Mouse (Mus musculus): ENCODE data around the gene Fggy.

Fggy gene

DNA sequence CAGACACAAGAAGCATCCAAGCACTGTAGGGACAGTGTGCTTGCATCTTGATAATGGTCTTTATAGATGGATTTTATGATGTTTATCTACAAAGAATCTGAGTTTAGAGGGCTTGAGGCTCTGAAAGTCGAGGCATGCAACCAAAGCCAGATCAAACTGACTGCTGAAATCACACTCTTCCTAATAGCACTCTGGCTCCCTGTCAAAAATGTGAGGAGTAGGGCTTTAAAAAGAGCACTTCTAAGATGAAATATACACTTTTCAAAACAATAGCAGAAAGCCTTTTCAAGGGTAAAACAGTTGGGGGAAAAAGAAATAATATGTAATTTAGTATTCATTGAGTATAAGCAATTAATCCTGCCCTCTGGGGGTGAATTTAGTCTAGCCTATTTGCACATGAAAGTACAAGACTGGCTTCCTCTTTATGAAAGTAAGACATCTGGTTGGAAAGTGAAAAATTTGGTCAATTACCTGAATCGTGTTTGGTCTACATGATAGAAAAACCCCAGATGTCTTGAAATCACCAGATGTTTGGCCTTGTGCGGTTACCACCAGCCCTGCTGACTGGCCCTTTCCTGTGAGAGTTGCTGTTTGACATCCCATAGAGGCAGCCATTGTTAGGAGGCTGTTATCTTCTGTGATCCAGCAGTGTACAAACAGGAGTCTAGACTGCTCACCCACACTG, 172.0 kb downstream of the Fggy start:
- no peak for DNase-seq (ENCODE audit: low read depth, low spot score)

DNA sequence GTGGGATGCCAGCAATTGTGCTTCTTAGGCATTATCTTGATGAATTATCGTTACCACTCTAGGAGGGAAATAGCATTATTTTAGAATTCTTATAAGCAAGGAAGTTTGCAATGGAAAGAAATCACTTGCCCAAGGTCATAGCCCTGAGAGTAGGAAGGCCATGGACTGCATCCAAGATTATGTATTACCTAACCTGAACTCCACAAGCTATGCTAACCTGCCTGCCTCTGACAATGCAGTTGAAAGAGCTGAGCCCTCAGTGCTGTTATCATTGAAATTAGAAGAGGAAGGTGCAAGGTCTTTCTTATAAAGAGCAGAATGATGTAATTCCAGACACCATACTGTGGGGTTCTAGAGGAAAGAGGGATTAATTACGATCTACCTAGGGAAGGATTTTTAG, 173.8 kb downstream of the Fggy start:
- DNase-seq (ENCODE audit: low read depth, low spot score), result no peak

- no peak for DNase-seq (ENCODE audit: low read depth, low spot score)
Observed at GRCm38 (mm10) chr4:95733397-95734249, 176.3 kb downstream of the Fggy start.

GRCm38 (mm10) chr4:95735967-95736366, 178.7 kb downstream of the Fggy start:
- DNase-seq (ENCODE audit: low read depth, low spot score), result no peak

- no peak for DNase-seq (ENCODE audit: low read depth, low spot score)
Observed at GRCm38 (mm10) chr4:95736674-95737073, 179.4 kb downstream of the Fggy start.

DNA sequence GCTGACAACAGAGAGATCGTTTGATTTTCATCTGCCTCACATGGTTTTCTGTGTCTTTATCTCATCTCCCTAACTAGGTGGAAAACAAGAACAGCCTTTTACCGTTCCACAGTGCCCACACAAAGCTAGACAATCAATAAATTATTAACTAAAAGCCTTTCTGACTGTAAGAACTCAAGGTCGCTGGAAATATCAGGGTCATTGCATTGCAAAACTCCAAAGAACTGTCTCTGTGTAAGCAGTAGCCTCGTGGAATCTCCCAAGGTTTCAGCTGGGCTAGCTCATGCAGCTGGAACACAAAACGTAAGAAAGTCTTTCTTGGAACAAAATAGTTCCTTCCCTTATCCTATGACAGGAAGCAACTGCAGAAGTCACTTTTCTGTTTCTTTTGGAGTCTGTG, 180.9 kb downstream of the Fggy start:
- DNase-seq (ENCODE audit: low read depth, low spot score), result no peak

GRCm38 (mm10) chr4:95738725-95739124, 181.4 kb downstream of the Fggy start:
- DNase-seq (ENCODE audit: low read depth, low spot score), result no peak

DNA sequence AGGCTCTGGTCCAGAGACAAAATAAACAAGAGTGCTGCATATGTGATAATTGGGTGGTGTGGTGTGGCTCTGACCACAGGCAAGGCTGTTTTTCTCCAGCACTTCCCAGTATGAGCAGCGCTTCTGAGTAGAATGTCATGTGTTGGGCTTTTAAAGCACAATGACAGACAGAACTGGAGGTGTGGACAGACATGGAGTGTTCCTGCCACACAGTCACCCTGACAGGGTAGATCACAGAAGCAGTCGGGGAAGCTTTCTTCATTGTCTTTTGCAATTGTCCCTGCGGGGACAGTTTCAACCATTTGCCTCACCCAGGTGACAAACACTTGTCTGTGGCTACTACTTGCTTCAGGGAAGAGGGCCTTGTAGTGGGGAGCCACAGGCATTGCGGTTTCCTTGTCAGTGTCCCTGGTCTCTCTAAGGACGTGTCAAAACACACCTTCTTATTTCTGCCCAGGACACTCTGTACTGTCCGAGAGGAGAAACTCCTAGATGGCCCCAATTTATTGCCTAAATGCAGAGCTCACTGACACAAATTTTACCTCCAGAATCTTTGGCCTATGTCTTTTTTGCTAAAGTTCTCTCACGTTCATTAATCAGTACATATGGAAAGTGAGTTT, 183.9 kb downstream of the Fggy start:
- DNase-seq (ENCODE audit: low read depth, low spot score), result no peak

DNA sequence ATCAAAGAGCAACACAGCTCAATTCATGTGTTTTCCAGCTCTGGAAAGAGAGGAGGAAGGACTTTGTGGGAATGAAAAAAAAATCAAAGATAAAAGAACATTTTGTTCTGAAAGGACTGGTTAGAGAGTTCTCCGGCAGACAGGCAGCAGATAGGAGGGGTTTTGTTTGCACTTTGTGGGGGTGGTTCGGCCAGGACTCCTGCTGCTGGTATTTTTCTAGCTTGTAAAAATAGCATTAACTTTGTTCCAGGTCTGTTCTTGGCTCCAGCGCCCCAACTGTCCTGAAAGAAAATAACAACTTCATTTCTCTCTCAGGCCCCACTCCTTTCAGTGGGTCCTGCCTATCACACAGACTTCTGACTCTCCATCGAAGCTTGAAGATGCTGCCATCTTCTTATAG, 185.7 kb downstream of the Fggy start:
- no peak for DNase-seq (ENCODE audit: low read depth, low spot score)

DNA sequence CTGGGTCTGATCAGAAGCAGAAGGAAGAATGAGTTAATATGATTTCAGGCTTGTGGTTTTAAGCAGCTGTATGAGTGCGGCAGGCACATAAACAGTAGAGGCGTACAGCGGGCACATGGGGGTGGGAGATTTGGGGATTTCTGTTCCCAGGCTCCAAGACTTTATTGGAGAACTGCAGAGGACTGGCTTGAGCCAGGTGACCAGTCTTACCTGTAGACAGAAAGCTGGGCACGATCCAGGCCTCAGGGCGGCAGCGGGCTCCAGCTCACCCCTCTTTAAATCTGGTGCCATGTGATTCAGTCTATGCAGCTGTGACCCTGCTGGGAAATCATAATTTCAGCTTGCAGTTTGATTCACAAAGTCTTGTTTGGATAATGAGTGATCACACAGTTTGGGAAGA, 189.6 kb downstream of the Fggy start:
- DNase-seq (ENCODE audit: low read depth, low spot score), result no peak

DNA sequence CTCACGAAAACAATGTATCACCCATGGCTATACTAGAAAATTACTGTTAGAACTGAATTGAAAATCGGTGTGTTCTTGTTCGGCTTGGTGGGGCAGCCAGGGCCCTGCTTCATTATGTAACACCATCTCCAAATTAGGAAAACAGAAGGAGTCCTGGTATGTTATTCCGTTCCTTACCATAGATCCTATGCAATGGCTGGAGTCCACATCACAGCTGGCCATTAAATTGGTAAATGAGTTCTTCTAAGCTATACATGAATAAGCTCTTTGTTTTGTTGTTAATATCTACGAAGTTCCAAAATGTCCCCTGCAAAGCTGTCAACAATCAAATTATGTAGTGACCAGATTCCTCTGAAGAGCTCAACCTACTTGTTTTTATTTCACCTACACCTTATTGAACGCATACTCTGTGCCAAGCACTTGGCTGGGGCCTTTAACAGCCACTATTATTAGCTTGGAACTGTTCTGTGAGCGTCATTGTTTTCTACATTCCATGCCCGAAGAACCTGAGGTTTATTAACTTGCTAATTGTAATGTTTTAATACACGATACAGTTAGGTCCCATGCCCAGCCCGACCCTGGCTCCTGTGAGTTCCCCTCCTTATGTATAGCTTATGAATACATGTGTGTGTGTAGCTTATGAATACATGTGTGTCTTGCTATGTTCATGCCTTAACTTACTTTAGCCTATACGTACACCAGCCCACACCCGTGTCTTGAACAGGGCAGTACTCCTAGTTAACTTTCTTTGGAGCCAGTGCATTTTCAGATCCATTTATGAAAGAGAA, 190.3 kb downstream of the Fggy start:
- DNase-seq (ENCODE audit: low read depth, low spot score), result no peak

DNA sequence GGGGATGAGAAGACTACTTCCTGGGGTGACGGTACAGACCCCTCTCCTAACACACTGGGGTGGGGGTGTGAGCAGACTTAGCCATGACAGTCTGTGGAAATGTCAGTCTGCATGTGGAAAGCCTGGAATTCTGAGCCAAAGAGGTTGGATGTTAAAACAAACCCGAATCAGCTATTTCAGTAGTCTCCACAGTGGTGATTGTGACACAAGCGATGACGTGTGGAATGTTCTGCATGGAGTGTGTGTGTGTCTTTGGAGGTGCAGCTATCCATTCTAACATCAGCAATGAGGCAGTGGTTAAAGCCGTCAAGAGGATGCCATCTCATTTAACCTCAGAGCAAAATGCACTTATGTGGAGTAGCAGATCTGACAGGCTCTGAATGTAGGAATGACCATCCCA, 192.9 kb downstream of the Fggy start:
- DNase-seq (ENCODE audit: low read depth, low spot score), result no peak

GRCm38 (mm10) chr4:95752538-95753188, 195.4 kb downstream of the Fggy start:
- no peak for DNase-seq (ENCODE audit: low read depth, low spot score)

GRCm38 (mm10) chr4:95759027-95759731, 201.9 kb downstream of the Fggy start:
- DNase-seq (ENCODE audit: low read depth, low spot score), result no peak

DNA sequence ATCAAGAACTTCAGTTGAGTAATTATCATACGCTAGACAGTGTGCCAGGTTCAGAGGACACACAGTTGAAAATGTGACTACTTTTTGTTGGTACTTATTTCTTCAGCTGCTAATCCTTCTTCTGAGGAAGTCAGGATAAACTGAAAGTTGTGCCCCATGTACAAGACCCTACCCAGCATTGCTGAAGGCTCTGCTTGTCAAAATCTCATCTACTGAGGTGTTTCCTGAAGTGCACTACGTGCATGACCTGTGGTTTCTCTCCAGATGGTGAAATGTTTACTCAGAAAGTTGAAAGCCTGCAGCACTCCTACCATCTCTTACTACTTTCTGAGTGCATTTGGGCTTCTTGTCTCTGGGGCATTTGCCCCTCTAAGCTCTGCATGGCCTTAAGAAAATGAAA, 208.1 kb downstream of the Fggy start:
- DNase-seq (ENCODE audit: low read depth, low spot score), result no peak

DNA sequence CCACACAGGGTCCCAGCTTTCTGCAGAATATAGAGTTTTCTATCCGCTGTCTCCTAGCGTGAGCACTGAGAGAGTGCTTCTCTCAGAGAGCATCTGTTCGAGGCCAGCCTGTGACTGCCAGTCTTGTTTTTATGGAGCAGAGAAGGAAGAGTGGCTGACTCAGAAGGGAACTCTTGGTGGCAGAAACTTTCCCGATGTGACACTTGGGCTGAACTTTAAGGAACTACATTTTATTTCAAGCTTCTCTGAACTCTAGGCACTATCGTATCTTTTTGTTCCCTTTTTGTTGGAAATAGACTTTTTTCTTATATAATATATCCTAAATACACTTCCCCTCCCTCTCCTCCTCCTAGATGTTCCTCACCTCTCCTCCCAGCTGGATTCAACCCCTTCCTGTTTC, 213.2 kb downstream of the Fggy start:
- DNase-seq (ENCODE audit: low read depth, low spot score), result no peak

DNA sequence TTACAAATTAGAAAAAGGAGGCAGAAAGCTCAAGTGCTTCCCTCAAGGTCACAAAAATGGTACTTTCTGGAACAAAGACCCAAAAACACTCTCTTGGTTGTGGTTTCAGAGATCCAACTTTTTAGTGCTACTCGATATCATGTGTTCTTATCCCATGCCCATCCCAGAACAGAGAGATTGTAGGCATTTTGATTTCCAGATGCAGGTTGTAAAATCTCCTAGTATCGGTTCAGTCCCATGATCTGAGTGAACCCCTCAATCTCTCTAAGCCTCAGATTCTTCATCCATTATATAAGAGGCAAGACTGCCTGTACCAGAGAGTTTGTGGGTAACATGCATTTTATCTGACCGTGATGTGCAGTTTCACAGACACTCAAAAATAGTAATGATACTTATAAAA, 214.2 kb downstream of the Fggy start:
- DNase-seq (ENCODE audit: low read depth, low spot score), result no peak

GRCm38 (mm10) chr4:95771945-95772344, 214.6 kb downstream of the Fggy start:
- no peak for DNase-seq (ENCODE audit: low read depth, low spot score)

DNA sequence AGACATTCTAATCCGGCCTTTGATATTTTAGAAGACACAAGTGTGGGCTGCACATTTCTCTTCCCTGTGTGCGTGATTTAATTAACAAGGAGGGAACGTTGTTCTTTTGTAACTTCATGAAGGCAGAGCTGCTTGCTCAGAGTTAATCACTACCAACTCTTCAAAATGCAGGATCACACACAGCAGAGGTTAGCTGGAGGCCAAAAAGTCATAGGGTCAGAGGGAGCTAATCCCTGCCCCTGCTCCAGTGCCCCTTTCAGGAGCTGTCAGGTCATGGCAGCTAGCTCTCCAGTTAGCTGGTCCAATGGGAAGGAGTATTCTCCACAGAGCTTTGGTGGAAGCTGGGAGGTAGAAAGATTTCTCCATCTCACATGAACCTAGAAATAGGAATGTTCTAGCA, 215.4 kb downstream of the Fggy start:
- no peak for DNase-seq (ENCODE audit: low read depth, low spot score)

DNA sequence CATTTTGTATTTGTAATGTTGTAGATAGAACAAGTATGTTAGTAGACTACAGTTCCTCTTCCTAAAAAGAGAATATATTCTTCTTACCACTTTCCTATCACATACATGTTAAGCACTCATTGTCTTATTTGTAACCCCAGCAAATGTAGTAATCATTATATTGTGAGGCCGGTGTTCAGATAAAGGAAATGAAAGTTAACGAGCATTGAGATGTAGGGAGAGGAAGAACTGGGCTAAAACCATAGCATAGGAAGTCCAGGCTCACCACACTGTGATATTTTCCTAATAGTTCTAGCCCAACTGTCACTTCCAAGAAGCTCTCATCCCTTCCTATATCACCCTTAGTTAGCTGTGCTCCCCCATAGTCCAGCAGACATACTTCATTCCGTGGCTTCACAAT, 218.3 kb downstream of the Fggy start:
- DNase-seq (ENCODE audit: low read depth, low spot score), result no peak

GRCm38 (mm10) chr4:95777839-95778238, 220.5 kb downstream of the Fggy start:
- DNase-seq (ENCODE audit: low read depth, low spot score), result no peak

Data from retina, adult 2 months (tissue).